Mouse (Mus musculus) heart, adult 2 months (tissue): Measurements from ENCODE around the gene 1700029H14Rik. TPM values are rescaled to one million over a fixed set of nuclear protein-coding genes. Genes with fewer than 3 reads are reported as not detected.

Source experiments
- DNase-seq, 2 experiments: peaks; one replicate each; pipeline ENCODE4 v3.0.0; 2021
- H3K27ac ChIP-seq: fragments of 200-600 bp; 2 replicates; pipeline ENCODE4 v1.8.1; 2022
- H3K27me3 ChIP-seq: fragments of 200-500 bp; 2 replicates; pipeline ENCODE4 v1.6.1; 2012; ENCODE audit warnings: mild to moderate bottlenecking, low read length, inconsistent platforms, mixed read lengths; ENCODE audit not compliant: control insufficient read depth, insufficient read depth
- H3K36me3 ChIP-seq: fragments of 200-500 bp; 2 replicates; pipeline ENCODE4 v1.6.1; 2012; ENCODE audit warnings: low read length, inconsistent platforms; ENCODE audit not compliant: control insufficient read depth, insufficient read depth
- H3K4me1 ChIP-seq: fragments of 200-500 bp; 2 replicates; pipeline ENCODE4 v1.6.1; 2011; ENCODE audit warnings: low read length; ENCODE audit not compliant: control insufficient read depth, insufficient read depth
- H3K4me3 ChIP-seq: fragments of 200-600 bp; 2 replicates; pipeline ENCODE4 v1.8.1; 2022
- H3K79me2 ChIP-seq: fragments of 200-500 bp; replicated peaks from 2 replicates; pipeline ENCODE4 v1.6.1; 2012; ENCODE audit warnings: mild to moderate bottlenecking, inconsistent platforms, low read length, moderate library complexity, mixed read lengths; ENCODE audit not compliant: control insufficient read depth, insufficient read depth
- H3K9ac ChIP-seq: fragments of 200-500 bp; 2 replicates; pipeline ENCODE4 v1.6.1; 2012; ENCODE audit warnings: low read depth, mild to moderate bottlenecking, control low read depth, inconsistent platforms, low read length, mixed read lengths
- CTCF ChIP-seq: fragments of 200-600 bp; IDR thresholded peaks from 2 replicates; pipeline ENCODE4 v1.8.1; 2022; ENCODE audit warnings: antibody characterized with exemption, mild to moderate bottlenecking, moderate library complexity
- EP300 ChIP-seq: fragments of 200-500 bp; IDR thresholded peaks from 2 replicates; pipeline ENCODE4 v1.6.1; 2011; ENCODE audit warnings: low read depth, low read length, control low read depth; ENCODE audit not compliant: insufficient read depth
- POLR2A ChIP-seq: fragments of 200-500 bp; IDR thresholded peaks from 2 replicates; pipeline ENCODE4 v1.6.1; 2011; ENCODE audit warnings: mild to moderate bottlenecking, low read depth, low read length, control low read depth; ENCODE audit not compliant: insufficient read depth
- WGBS: fragments of 180-500 bp; shearing (Covaris S2); methylation state at CpG from one replicate; pipeline ENCODE4 v1.1.7; 2018; 5-methylcytosine and 5-hydroxymethylcytosine counted together
- intact Hi-C: fragments of 180-260 bp; cut with DNase I; formaldehyde crosslinking; loops from one replicate; pipeline ENCODE4 v1.15.1; 2025
- polyA plus RNA-seq: library from polyadenylated mRNA; depleted of rRNA; stranded (reverse); fragments of >200 nt; gene quantifications from 2 replicates; pipeline ENCODE4 v1.2.3, GENCODE M21; 2012
- total RNA-seq, 2 experiments: library from RNA; stranded (reverse); gene quantifications; 2 replicates each; pipeline ENCODE4 v1.2.3; 2021

Gene 1700029H14Rik
- total and polyA plus RNA-seq, 3 experiments = 0.45 TPM; not detected in 2

DNA sequence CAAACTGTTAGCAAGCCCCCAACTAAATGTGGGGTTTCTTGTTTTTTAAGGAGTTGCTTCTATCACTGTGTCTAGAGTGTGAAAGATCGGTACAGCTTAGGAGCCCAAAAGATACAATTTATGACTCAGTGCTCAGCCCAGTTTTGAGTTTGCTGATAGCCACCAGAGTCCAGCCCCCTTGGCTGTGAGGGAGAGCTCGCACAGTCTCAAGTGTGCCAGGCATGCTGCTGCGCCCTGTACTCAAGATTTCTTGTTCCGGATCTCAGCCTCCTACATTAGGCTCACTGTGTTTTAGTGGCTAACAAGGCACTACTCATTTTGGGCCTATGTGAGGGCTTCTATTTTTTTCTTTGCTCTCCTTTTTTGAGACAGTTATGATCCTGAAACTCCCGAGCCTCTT is 22.1 kb downstream of the 1700029H14Rik start:
- TF ChIP-seq CTCF = no peak
- TF ChIP-seq EP300 = no peak
- no peak for TF ChIP-seq POLR2A
- no peak overlapping the region for H3K4me3 ChIP-seq
- H3K79me2 ChIP-seq = no peaks in the 10 kb centered on the region
- 81% methylated on average over 5 of the region's 5 CpGs for WGBS
- H3K9ac ChIP-seq = no peak overlapping the region
- no peak for DNase-seq
- H3K4me1 ChIP-seq = peaks cover 9% of the 10 kb centered on the region
- no peaks in the 10 kb centered on the region for H3K27me3 ChIP-seq
- no peaks in the 10 kb centered on the region for H3K36me3 ChIP-seq
- intact Hi-C loops = no loop called here
- no peak overlapping the region for H3K27ac ChIP-seq

DNA sequence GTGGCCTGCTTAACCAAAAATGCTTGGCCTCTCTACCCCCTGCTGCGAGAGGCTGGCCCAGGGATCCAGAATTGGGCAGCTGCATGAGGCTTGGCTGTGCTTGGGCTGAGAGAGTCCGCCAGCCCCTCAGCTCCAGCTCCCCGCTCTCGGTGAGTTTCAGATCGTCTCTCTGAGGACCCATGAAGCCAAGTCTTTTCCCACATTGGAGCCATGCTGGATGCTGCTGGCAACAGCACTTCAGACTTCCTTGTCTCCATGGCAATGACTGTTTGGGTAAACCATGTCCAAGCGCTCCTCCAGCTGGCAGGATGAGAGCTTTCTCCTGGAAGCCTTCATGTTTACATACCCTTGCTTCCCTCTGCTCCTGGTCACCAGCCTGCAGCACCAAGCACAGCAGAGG is 23.4 kb downstream of the 1700029H14Rik start:
- DNase-seq = peak; percentile 59 to 82
- H3K27ac ChIP-seq = no peak overlapping the region
- H3K27me3 ChIP-seq = no peaks in the 10 kb centered on the region
- TF ChIP-seq POLR2A (no peak), CTCF (peak; percentile 26; the same call in 1 of the 2 replicates), EP300 (0 out of 2 replicates have a peak, but pooled peaks have one; percentile 37)
- intact Hi-C loops = no loop called here
- peaks cover 9% of the 10 kb centered on the region for H3K4me1 ChIP-seq
- H3K9ac ChIP-seq = no peak overlapping the region
- no peak overlapping the region for H3K4me3 ChIP-seq
- H3K79me2 ChIP-seq = no peaks in the 10 kb centered on the region
- no peaks in the 10 kb centered on the region for H3K36me3 ChIP-seq
- 24% methylated on average over 6 of the region's 6 CpGs for WGBS

DNA sequence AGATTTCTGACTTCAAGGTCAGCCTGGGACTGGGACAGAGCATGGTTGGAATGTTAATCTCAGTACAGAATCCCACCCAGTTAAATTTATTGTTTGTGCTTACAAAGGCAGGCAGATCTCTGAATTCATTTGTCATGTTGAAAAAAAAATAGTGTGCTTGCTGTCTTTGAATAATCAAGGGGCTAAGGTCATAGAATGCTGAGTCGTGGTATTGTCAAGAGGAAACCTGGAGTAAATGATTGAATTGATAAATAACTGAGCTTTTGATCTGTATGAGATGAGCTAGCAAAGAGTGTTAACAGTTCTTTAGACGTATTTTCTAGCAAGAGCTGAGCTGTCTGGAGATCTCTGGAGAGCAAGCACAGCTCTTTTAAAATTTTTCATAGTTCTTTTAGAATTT is 25.2 kb downstream of the 1700029H14Rik start:
- H3K4me1 ChIP-seq = peaks cover 9% of the 10 kb centered on the region
- TF ChIP-seq POLR2A (no peak), CTCF (no peak), EP300 (no peak)
- no peak overlapping the region for H3K9ac ChIP-seq
- WGBS = 77% methylated on average over 2 of the region's 2 CpGs
- H3K79me2 ChIP-seq = no peaks in the 10 kb centered on the region
- no peak for DNase-seq
- no peak overlapping the region for H3K27ac ChIP-seq
- intact Hi-C loops = no loop called here
- no peak overlapping the region for H3K4me3 ChIP-seq
- H3K36me3 ChIP-seq = no peaks in the 10 kb centered on the region
- no peaks in the 10 kb centered on the region for H3K27me3 ChIP-seq

DNA sequence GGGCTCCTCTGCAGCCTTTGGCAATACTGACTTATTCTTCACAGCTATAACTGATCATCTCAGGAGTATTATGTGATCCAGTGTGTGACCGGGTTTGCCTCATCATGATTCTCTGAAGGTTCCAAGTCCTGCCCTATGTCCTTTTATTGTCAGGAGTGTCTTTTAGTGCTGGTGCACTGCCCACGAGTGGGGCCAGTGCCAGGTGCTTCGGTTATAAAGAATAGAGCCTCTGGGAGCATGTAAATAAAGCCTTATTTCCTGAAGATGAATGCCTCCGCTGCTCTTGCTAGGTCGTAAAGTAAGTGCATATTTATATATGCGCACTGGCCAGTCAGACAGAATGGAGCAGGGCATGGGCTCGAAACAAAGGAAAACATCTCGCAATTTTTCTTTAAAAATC is 29.1 kb downstream of the 1700029H14Rik start:
- Histone ChIP-seq H3K4me3 (no peak overlapping the region), H3K27me3 (no peaks in the 10 kb centered on the region), H3K4me1 (peaks cover 25% of the 10 kb centered on the region), H3K36me3 (0 out of 2 replicates have a peak, but pooled peaks cover 2% of the 10 kb centered on the region), H3K79me2 (no peaks in the 10 kb centered on the region), H3K9ac (no peak overlapping the region), H3K27ac (no peak overlapping the region)
- TF ChIP-seq POLR2A (no peak), EP300 (no peak), CTCF (no peak)
- 79% methylated on average over 8 of the region's 8 CpGs for WGBS
- DNase-seq = no peak
- intact Hi-C loops = no loop called here

GRCm38 (mm10) chr8:13531602-13532171 is 30.6 kb downstream of the 1700029H14Rik start:
- peak in 1 of 2 experiments; percentile 20 for DNase-seq
- TF ChIP-seq POLR2A (no peak), EP300 (no peak), CTCF (no peak)
- Histone ChIP-seq H3K27ac (peak overlapping the region; percentile 72), H3K9ac (no peak overlapping the region), H3K36me3 (0 out of 2 replicates have a peak, but pooled peaks cover 2% of the 10 kb centered on the region), H3K4me1 (peaks cover 24% of the 10 kb centered on the region), H3K27me3 (no peaks in the 10 kb centered on the region), H3K79me2 (no peaks in the 10 kb centered on the region), H3K4me3 (no peak overlapping the region)
- WGBS = 22% methylated on average over 9 of the region's 9 CpGs
- intact Hi-C loops = no loop called here

DNA sequence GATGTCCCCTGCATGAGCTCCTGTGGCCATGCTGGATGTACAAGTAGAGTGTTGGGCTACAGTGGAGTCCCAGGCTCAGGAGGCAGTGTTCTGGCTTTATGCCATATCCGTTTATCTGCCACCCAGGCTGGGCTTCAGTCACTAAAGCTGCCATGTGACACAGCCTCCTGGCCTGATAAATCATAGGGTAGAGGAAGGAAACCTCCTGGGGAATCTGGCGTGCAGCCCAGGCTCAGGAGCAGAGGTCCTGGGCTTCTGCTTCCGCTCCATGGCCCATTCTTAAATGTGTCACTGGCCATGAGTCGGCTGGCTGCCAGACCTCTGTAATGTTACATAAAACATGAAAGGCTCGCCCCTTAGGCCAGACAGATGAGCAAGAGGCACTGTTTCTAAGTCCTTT is 31.3 kb downstream of the 1700029H14Rik start:
- TF ChIP-seq POLR2A (peak; percentile 10; the same call in 1 of the 2 replicates), CTCF (no peak), EP300 (peak; percentile 73)
- Histone ChIP-seq H3K27me3 (no peaks in the 10 kb centered on the region), H3K79me2 (no peaks in the 10 kb centered on the region), H3K27ac (peak overlapping the region; percentile 72), H3K4me1 (peaks cover 24% of the 10 kb centered on the region), H3K9ac (no peak overlapping the region), H3K36me3 (0 out of 2 replicates have a peak, but pooled peaks cover 2% of the 10 kb centered on the region), H3K4me3 (no peak overlapping the region)
- 3% methylated on average over 5 of the region's 5 CpGs for WGBS
- DNase-seq = peak; percentile 87 to 92
- intact Hi-C loops = loop anchor here (1.0 kb wide), 1 partner anchor 41 kb away; no protein-coding TSS in a partner anchor
